Mouse (Mus musculus) lung, postnatal 10 days (tissue): ENCODE results near the gene Rps6ka3.

ENCODE experiments used
- DNase-seq: peaks from one replicate; pipeline ENCODE4 v3.0.0; 2021

Gene Rps6ka3

DNA sequence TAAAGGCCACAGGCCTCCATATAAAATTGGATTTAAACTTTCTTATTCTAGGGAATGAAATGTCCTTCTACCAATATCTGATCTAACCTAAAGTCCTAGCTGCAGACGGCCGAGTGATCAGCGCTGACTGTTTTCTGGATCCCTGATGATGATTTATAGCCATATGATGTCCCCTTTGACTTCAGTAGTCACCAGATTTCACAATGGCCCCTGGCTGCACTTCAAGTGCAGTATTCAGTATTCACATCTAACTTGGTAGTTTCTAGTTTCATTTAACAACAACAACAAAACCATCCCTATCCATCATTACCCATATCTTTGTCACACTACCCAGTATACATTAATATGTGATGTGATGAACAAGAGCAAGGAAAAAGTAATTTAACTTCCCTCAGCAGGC lies 154.4 kb downstream of the Rps6ka3 start:
- DNase-seq, result no peak

DNA sequence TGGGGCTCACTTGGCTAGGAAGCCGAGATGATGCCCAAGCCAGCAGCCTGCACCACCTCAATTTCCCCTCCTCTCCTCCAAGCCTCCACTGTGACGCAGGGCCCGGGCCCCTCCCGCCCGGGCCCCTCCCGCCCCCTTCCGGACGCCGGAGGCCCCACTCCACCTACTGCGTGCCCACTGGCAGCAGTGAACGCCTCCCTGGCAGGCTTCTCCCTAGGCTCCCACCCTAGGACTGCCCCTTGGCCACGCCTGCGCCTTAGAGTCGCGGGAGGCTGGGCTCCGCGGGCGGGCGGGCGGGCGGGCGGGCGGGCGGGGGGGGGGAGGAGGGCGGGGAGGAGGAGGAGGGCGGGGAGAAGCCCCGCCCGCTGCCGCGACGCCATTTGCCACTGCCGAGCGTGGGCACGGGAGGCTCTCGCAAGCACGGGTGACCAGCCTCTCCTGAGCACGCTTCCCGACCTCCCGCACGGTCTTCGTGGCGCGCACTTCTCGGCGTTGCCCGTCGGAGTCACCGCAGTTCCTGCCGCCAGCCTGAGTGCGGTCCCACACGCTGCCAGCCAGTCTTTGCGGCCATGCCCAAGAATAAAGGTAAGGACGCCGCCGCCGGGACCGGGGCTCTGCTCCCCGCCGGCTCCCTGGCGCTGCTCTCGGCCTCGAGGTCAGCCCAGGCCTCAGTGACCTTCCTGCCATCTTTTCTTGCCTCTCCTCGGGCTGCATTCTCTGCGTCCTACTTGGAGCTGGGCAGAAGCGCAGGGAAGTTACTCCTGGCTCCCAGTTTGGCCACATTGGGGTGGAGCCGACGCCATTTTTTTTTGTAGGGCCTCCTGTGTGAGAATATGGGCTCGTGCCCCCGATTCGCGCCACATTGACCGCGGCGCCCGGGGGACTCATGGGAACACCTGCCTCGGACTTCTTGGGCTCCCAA lies 162.0 kb downstream of the Rps6ka3 start, which contains the start of gene Eif1ax:
TSS of gene Eif1ax (plus strand) at position 348 of the 922 bp plus-strand sequence.
- DNase-seq, result peak; percentile 88

DNA sequence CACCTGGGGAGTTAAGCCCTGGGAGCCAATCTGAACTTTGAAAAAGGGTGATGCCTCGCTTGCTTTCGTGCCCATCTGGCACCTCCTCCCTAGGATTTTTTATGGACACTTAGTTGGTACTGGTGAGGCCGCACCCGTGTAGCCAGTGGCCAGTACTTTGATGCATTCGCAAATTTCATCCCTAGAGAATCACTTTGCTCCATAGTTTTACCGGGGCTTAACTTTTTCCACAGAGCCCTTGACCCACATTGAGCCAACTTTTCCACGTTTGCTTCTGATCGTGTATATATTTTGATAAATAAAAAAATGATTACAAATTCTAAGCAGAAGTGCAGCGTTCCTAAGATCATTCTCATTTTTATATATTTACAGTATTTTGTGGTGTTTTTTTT lies 162.6 kb downstream of the Rps6ka3 start:
- no peak for DNase-seq

DNA sequence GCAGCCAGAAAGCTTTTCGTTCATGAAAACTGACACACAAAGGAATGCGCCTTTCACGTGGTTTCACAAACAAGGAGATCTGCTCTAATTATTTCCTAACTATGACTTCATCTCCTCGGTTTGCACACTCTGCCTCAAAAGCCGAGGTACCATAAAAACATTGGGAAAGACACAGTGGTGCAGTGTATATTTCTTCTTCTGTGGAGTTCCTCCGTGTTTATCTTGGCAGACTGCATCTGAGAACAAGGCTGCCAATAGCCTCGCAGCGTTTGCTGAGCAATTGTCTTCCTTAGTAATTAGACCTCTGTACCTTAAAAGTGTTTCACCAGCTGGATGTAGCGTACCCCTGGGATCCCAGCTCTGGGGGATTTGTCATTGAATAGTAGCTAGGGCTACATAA lies 177.0 kb downstream of the Rps6ka3 start:
- no peak for DNase-seq

DNA sequence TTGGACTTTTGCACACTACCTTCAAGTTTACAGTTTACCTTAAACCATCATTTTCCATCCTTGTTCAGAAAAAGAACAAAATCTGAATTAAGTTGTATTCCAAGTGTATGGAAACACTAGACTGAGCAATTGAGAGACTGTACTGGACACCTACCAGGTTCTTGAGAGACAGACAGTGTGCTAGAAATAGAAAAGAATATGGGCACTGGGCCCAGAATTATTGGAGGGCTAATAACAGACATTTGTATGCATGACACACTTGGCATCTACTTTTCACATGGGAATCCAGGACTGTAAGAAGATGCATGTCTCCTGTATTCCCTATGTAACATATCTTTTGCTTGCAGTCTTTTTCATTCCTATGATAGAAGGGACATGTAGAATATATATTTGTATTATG lies 178.8 kb downstream of the Rps6ka3 start:
- peak; percentile 6 for DNase-seq

DNA sequence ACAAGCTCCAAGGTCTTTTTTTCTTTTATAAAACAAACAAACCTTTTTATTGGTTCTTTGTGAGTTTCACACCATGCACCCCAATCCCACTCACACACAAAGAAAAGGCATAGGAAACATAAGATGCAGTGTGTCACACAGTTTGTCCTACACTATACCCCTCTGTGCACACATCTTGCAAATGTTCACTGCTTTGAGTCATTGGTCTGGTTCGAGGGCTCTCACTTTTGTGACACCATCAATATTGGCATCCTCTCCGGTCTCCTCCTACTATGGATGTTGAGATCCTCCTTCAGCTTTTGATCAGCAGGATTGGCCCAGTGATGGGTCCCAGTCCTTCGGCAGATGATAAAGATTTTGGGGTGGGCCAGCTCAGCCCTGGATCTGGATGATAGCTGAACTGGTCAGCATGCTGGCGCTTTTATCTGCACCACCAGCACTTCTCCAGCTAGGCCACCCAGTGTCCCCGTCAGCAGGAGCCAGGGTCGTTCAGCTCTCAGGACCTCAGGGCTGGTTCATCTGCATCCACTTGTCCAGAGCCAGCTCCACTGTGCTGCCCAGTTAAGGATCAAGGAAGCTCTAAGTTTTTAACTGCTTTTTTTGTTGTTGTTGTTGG lies 180.3 kb downstream of the Rps6ka3 start:
- no peak for DNase-seq

DNA sequence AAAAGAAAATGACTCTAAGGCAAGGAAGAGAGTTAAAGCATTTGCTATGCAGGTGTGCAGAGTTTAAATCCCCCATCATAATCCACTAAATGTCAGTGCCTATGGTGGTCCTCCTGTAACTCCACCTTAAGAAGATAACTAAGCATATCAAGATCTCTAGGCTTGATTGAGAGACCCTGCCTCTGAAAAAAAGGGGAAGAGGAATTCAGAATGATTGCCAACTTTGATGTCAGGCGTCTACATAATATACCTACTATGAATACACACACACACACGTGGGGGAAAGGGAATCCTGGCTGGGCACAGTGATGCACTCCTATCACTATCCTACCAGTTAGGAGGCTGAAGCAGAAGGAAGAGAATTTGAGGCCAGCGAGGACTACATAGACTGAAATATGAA lies 181.1 kb downstream of the Rps6ka3 start:
- DNase-seq, result no peak

DNA sequence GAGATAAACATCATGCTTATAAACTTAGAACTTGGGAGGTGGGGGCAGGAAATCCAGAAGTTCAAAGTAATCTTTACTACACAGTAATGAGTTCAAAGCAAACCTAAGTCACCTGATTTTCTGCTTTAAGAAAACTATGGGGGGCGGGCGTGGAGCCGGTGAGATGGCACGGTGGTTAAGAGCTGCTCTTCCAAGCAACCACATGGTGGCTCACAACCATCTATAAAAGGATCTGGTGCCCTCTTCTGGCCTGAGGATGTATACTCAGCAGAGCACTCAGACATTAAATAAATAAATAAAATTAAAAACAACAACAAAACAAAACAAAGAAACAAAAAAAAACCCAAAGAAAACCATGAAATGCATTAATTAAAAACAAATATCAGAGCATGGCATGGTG lies 199.1 kb downstream of the Rps6ka3 start:
- DNase-seq, result peak; percentile 40

DNA sequence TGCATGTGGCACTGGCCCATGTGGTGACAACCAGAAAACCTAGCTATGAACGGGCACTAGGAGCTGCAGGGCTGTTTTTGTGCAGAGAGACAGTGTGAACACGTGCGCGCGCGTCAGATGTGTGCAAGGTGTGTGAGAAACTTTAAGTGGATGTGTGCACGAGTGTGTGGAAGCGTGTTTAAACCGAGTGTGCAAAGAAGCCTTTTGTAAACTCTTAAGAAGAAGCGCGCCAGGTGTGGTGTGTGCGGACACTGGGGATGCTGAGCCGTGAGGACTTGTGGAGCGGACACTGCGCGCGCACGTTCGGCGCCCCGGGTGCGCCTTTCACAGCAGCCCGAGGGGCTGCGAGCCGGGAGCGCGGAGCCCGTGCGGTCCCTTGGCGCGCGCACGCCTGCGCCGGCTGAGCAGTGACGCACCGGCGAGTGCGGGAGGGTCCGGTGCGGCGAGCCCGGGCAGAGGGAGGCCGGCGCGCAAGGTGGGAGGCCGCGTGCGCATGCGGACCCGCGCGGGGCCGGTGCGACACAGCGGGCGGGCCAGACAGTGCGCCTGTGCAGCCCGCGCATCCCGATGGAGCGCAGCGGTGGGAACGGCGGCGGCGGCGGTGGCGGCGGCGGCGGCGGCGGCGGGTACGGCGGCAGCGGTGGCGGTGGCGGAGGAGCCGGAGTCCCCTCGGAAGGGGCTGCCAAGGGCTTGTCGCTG lies 204.2 kb downstream of the Rps6ka3 start, which contains the start of gene Map7d2:
TSS of gene Map7d2 (plus strand) at position 443 of the 699 bp plus-strand sequence.
- peak; percentile 1 for DNase-seq

DNA sequence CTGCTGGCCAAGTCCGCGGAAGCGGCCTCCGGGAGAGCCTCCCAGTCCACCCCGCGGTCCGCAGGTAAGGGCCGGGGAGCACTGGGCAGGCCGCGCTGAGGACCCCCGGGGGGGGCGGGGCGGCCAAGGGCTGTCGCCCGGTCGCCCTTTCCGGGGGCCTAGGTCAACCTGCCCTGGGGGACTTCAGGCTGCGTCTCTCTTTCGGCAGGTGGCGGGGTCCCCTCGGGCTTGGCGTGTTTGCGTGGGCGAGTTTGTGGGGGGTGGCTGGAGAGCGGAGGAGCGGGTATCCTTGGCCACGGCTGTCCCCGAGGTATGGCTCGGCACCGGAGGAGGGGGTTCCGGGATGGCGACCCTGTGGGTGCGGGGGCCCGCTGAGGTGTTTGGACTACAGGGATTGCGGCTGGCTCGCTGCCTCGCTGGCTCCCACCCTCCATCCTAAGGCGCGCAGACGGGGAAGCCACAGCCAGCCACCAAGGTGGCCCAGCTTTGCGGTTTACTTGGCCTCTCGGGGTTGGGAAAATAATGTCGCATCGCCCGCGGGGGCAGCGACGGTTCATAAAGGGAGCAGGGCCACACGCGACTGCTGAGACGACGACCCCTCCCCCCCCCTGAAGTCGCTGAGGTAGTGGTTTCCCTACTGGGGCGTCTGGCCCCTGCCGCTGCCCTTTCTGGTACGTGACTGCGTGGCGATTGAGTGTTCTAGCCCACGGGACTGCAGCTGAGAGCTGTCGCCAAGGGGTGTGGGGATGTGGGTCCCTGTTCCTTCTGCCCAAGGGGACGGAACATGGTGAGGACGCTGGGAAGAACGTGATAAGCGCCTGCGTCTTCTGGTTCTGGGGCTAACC lies 204.9 kb downstream of the Rps6ka3 start:
- DNase-seq, result no peak
